Mouse (Mus musculus): ENCODE results near the gene Ppil1. TPM values are rescaled to one million over a fixed set of nuclear protein-coding genes. Genes with fewer than 3 reads are reported as not detected.

Ppil1 gene
- 117 and 120 TPM in 2 replicates for polyA plus RNA-seq (2015; fragmentation: Nextera tagmentation; extraction: Ambion mirVana)

DNA sequence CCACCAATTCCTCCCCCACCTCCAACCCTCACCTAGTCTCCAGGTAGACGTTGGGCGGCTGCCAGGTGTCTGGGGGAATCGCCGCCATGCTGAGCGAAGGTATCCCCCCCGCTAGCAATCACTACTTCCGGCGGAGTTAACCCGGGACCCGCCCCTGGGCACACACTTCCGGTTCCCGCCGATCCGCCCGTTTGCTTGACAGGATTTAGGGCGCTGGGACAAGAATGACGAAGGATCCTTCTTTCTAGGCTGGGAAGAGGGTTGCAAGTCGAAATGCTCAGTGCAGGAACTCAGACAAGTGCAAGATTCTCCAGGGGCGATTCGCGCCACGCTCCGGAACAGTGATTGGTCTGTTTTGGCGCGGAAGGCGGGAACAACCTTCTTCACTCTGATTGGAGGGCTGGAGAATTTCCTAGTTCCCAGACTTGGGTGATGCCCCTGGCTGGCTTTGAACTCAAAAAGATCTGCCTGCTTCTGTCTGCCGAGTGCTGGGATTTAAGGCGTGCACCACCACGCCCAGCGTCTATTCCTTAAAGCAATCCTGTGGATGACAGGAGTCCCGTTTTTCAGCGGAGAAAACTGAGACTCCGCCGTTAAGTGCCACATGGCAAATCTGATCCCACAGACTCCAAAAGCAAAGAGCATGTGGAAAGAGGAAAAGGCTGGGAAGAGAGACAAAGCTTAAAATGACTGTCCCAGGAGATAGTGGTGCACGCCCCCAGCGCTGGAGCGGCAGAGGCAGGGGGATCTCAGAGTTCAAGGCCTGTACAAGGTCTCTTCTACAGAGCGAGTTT is at the start of gene Ppil1:
Ppil1 (minus strand) TSS at position 347 of the 794 bp plus-strand sequence.
- peaks cover 69% of the 10 kb centered on the region for H3K4me1 ChIP-seq (replicated peaks)

DNA sequence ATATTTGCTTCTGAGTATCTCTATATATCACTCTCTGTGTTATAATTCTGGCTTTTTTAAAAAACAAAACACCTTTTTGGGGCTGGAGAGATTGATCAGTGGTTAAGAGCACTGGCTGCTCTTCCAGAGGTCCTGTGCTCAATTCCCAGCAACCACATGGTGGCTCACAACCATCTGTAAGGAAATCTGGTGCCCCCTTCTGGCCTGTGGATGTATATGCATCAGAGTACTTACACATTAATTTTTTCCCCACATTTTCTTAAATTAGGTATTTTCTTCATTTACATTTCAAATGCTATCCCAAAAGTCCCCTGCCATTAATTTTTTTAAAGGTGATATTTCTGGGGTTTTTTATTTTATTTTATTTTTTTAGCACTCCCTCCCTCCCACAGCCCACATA is 49.3 kb upstream of the Ppil1 start:
- H3K9ac ChIP-seq, result no peak overlapping the region
- no peaks in the 10 kb centered on the region for H3K4me1 ChIP-seq (replicated peaks)
- DNase-seq (no peak), ATAC-seq (ENCODE audit: low read depth) (no peak)
- H3K9me3 ChIP-seq (replicated peaks), result peaks cover 5% of the 10 kb centered on the region; the same call in 1 of the 2 replicates
- H3K36me3 ChIP-seq, result no peaks in the 10 kb centered on the region
- no peaks in the 10 kb centered on the region for H3K27me3 ChIP-seq
- H3K27ac ChIP-seq, result no peak overlapping the region
- no peak overlapping the region for H3K4me2 ChIP-seq
- no peak overlapping the region for H3K4me3 ChIP-seq (replicated peaks)

More for the DNA sequence above, at the start of gene Ppil1:
- Histone ChIP-seq H3K9me3 (replicated peaks) (no peaks in the 10 kb centered on the region), H3K4me3 (replicated peaks) (peak within 1 kb of the TSS; percentile 82), H3K27ac (peak within 1 kb of the TSS; percentile 88), H3K9ac (peak within 1 kb of the TSS; percentile 87), H3K36me3 (peaks cover 33% of the 10 kb centered on the region), H3K27me3 (no peaks in the 10 kb centered on the region), H3K4me2 (peak within 1 kb of the TSS; percentile 91)
- DNase-seq (peak; percentile 75), ATAC-seq (ENCODE audit: low read depth) (peak; percentile 57)
- WGBS (ENCODE audit: insufficient replicate concordance), result 5% methylated on average over 38 of the region's 38 CpGs

GRCm38 (mm10) chr17:29312082-29312481 is 48.1 kb upstream of the Ppil1 start:
- H3K9ac ChIP-seq, result no peak overlapping the region
- no peaks in the 10 kb centered on the region for H3K27me3 ChIP-seq
- no peak overlapping the region for H3K27ac ChIP-seq
- peaks cover 5% of the 10 kb centered on the region; the same call in 1 of the 2 replicates for H3K9me3 ChIP-seq (replicated peaks)
- no peaks in the 10 kb centered on the region for H3K4me1 ChIP-seq (replicated peaks)
- H3K4me2 ChIP-seq, result no peak overlapping the region
- no peak for DNase-seq
- 82% methylated on average over 2 of the region's 2 CpGs for WGBS (ENCODE audit: insufficient replicate concordance)
- H3K36me3 ChIP-seq, result no peaks in the 10 kb centered on the region
- ATAC-seq (ENCODE audit: low read depth), result no peak
- no peak overlapping the region for H3K4me3 ChIP-seq (replicated peaks)

DNA sequence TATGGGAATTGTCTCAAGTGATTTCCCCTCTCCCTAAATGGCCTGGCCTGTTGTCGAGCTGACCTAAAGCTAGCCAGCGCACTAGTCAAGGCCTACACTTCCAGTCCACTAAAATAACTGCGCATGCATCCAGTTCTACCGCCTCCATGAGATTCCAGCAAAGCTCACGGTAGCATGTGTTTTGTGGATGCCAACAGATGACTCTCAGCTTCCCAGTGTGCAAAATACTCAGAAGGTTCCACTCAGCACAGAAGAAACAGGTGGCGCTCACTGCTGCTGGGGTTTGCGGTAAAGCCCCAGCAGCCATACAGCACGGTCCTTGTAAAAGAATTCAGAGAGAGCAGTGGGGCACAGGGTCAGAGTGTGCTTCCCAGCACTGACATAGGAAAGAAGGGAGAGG is 47.6 kb upstream of the Ppil1 start:
- no peaks in the 10 kb centered on the region for H3K4me1 ChIP-seq (replicated peaks)
- H3K4me3 ChIP-seq (replicated peaks), result no peak overlapping the region
- no peak overlapping the region for H3K27ac ChIP-seq
- H3K9me3 ChIP-seq (replicated peaks), result peaks cover 5% of the 10 kb centered on the region; the same call in 1 of the 2 replicates
- ATAC-seq (ENCODE audit: low read depth) (no peak), DNase-seq (no peak)
- H3K36me3 ChIP-seq, result no peaks in the 10 kb centered on the region
- H3K9ac ChIP-seq, result no peak overlapping the region
- H3K27me3 ChIP-seq, result no peaks in the 10 kb centered on the region
- no peak overlapping the region for H3K4me2 ChIP-seq
- 80% methylated on average over 8 of the region's 8 CpGs for WGBS (ENCODE audit: insufficient replicate concordance)

DNA sequence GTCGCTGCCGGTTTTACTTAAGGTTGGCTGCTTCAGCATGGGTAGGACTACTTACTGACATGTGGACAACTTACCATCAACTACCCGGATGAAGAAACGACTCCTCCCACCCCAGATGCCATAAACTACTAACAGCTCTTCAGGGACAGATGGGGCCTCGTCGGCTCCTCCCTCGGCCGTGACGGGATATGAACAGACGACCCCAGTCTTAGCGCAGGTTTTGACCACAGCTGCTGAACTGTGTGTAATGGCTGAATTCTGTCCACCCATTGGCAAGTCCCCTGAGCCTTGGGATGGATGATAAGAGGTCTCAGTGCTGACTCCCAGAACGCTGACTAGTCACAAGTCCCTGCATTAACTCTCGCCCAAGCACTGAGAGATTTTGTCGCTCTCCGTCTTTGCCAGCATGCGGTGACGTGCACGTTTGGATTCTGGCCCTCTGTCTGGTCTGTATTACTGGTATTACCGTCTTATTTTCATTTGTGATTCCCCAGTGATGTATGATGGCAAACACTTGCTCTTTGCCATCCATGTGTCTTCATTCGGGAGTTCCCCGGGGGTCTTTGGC is 46.2 kb upstream of the Ppil1 start:
- peaks cover 9% of the 10 kb centered on the region; the same call in 1 of the 2 replicates for H3K27me3 ChIP-seq
- no peak overlapping the region for H3K27ac ChIP-seq
- DNase-seq (no peak), ATAC-seq (ENCODE audit: low read depth) (no peak)
- H3K9ac ChIP-seq, result no peak overlapping the region
- H3K4me2 ChIP-seq, result no peak overlapping the region
- H3K36me3 ChIP-seq, result no peaks in the 10 kb centered on the region
- peaks cover 5% of the 10 kb centered on the region; the same call in 1 of the 2 replicates for H3K9me3 ChIP-seq (replicated peaks)
- H3K4me1 ChIP-seq (replicated peaks), result peaks cover 8% of the 10 kb centered on the region
- WGBS (ENCODE audit: insufficient replicate concordance), result 76% methylated on average over 21 of the region's 21 CpGs
- no peak overlapping the region for H3K4me3 ChIP-seq (replicated peaks)

- Histone ChIP-seq H3K9me3 (replicated peaks) (no peaks in the 10 kb centered on the region), H3K9ac (no peak overlapping the region), H3K4me2 (0 out of 2 replicates have a peak overlapping the region, but pooled peaks have one; percentile 11), H3K27ac (no peak overlapping the region), H3K4me1 (replicated peaks) (peaks cover 25% of the 10 kb centered on the region), H3K27me3 (peaks cover 16% of the 10 kb centered on the region; the same call in 1 of the 2 replicates), H3K4me3 (replicated peaks) (no peak overlapping the region), H3K36me3 (peaks cover 9% of the 10 kb centered on the region)
- DNase-seq, result no peak
- 36% methylated on average over 7 of the region's 7 CpGs for WGBS (ENCODE audit: insufficient replicate concordance)
- no peak for ATAC-seq (ENCODE audit: low read depth)
Measured at GRCm38 (mm10) chr17:29305871-29306270, 41.9 kb upstream of the Ppil1 start.

- no peak overlapping the region for H3K27ac ChIP-seq
- no peak overlapping the region for H3K9ac ChIP-seq
- ATAC-seq (ENCODE audit: low read depth), result no peak
- H3K4me2 ChIP-seq, result 0 out of 2 replicates have a peak overlapping the region, but pooled peaks have one; percentile 11
- no peak for DNase-seq
- peaks cover 25% of the 10 kb centered on the region for H3K4me1 ChIP-seq (replicated peaks)
- no peaks in the 10 kb centered on the region for H3K9me3 ChIP-seq (replicated peaks)
- no peak overlapping the region for H3K4me3 ChIP-seq (replicated peaks)
- 23% methylated on average over 15 of the region's 15 CpGs for WGBS (ENCODE audit: insufficient replicate concordance)
- peaks cover 14% of the 10 kb centered on the region for H3K36me3 ChIP-seq
- H3K27me3 ChIP-seq, result peaks cover 16% of the 10 kb centered on the region; the same call in 1 of the 2 replicates
Measured at GRCm38 (mm10) chr17:29305058-29305806, 41.2 kb upstream of the Ppil1 start.

GRCm38 (mm10) chr17:29304376-29305057 is 40.5 kb upstream of the Ppil1 start:
- Histone ChIP-seq H3K27me3 (peaks cover 16% of the 10 kb centered on the region; the same call in 1 of the 2 replicates), H3K9ac (no peak overlapping the region), H3K4me2 (no peak overlapping the region), H3K36me3 (peaks cover 21% of the 10 kb centered on the region), H3K4me3 (replicated peaks) (no peak overlapping the region), H3K27ac (no peak overlapping the region), H3K9me3 (replicated peaks) (no peaks in the 10 kb centered on the region), H3K4me1 (replicated peaks) (peaks cover 25% of the 10 kb centered on the region)
- WGBS (ENCODE audit: insufficient replicate concordance), result 18% methylated on average over 13 of the region's 13 CpGs
- no peak for DNase-seq
- ATAC-seq (ENCODE audit: low read depth), result no peak; the same call in 1 of the 2 replicates

GRCm38 (mm10) chr17:29303856-29304255 is 39.9 kb upstream of the Ppil1 start:
- 49% methylated on average over 3 of the region's 3 CpGs for WGBS (ENCODE audit: insufficient replicate concordance)
- no peaks in the 10 kb centered on the region for H3K9me3 ChIP-seq (replicated peaks)
- peaks cover 26% of the 10 kb centered on the region for H3K36me3 ChIP-seq
- DNase-seq, result no peak
- peaks cover 16% of the 10 kb centered on the region; the same call in 1 of the 2 replicates for H3K27me3 ChIP-seq
- H3K4me3 ChIP-seq (replicated peaks), result no peak overlapping the region
- no peak overlapping the region for H3K4me2 ChIP-seq
- no peak overlapping the region for H3K9ac ChIP-seq
- no peak overlapping the region for H3K27ac ChIP-seq
- ATAC-seq (ENCODE audit: low read depth), result no peak
- H3K4me1 ChIP-seq (replicated peaks), result peaks cover 25% of the 10 kb centered on the region

DNA sequence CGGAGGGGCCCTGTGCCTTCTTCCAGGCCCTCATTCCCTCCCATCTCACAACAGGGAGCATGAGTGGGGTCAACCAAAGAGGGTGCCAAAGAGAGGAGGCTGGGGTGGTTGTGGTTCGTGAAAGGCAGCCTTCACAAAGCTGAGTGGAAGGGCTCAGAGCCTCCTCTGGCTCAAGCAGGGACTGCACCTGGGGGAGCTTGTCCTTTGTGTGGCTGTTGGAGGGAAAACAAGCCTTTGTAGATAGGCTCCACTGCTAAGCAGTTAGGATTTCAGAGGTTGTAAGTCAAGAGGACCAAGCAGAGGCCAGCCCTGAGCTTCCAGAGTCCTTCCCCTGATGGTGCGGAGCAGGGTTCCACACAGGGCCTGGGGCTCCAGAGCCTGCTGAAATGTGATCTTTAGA is 39.1 kb upstream of the Ppil1 start:
- no peak for DNase-seq
- H3K4me3 ChIP-seq (replicated peaks), result no peak overlapping the region
- H3K4me2 ChIP-seq, result no peak overlapping the region
- no peak for ATAC-seq (ENCODE audit: low read depth)
- peaks cover 16% of the 10 kb centered on the region; the same call in 1 of the 2 replicates for H3K27me3 ChIP-seq
- peaks cover 25% of the 10 kb centered on the region for H3K4me1 ChIP-seq (replicated peaks)
- WGBS (ENCODE audit: insufficient replicate concordance), result 45% methylated on average over 3 of the region's 3 CpGs
- H3K27ac ChIP-seq, result no peak overlapping the region
- H3K36me3 ChIP-seq, result peaks cover 32% of the 10 kb centered on the region
- no peaks in the 10 kb centered on the region for H3K9me3 ChIP-seq (replicated peaks)
- no peak overlapping the region for H3K9ac ChIP-seq
